In genomic region chr5:49317869-49318268, GRCm38 (mm10) we compare ENCODE assay signal across 27 mouse cellular contexts.
DNase-seq lines count a peak whose midpoint lies in the region; ATAC-seq lines count a peak whose summit lies in the region.
"Had no signal": no experiment of that assay in that cellular context is flagged by ENCODE, and none has a peak within 500 bp of the region (broad histone marks: within the 10 kb centered on the region; RNA-seq: fewer than 3 reads in every experiment).

No protein-coding gene starts in this region.

- H3K4me2 ChIP-seq in embryonic facial prominence, embryonic 11.5 days (ENCODE audit: low read depth, low read length) = no peak overlapping the region
- H3K4me2 ChIP-seq in embryonic facial prominence, embryonic 12.5 days (replicated peaks) = no peak overlapping the region
- H3K4me2 ChIP-seq in intestine, embryonic 15.5 days (replicated peaks) = no peak overlapping the region
- H3K4me2 ChIP-seq: embryonic facial prominence, embryonic 13.5 days; embryonic facial prominence, embryonic 15.5 days; forebrain, embryonic 12.5 days had no signal

- WGBS in embryonic facial prominence, embryonic 11.5 days = 76% methylated on average over 2 of the region's 2 CpGs
- 91% methylated on average over 2 of the region's 2 CpGs for WGBS in embryonic facial prominence, embryonic 10.5 days
- 73% methylated on average over 2 of the region's 2 CpGs for WGBS in embryonic facial prominence, embryonic 12.5 days
- 54% methylated on average over 2 of the region's 2 CpGs for WGBS in intestine, embryonic 15.5 days

- H3K27me3 ChIP-seq in embryonic facial prominence, embryonic 11.5 days (ENCODE audit: control insufficient read depth, insufficient read depth, low read length) = no peaks in the 10 kb centered on the region
- H3K27me3 ChIP-seq in embryonic facial prominence, embryonic 10.5 days (replicated peaks; ENCODE audit: low read depth, poor library complexity, severe bottlenecking) = no peaks in the 10 kb centered on the region
- no peaks in the 10 kb centered on the region for H3K27me3 ChIP-seq in embryonic facial prominence, embryonic 12.5 days
- no peaks in the 10 kb centered on the region for H3K27me3 ChIP-seq in intestine, embryonic 15.5 days (replicated peaks)
- H3K27me3 ChIP-seq: CH12.LX; embryonic facial prominence, embryonic 13.5 days; embryonic facial prominence, embryonic 15.5 days; forebrain, embryonic 12.5 days had no signal

- no peak overlapping the region for H3K4me3 ChIP-seq in embryonic facial prominence, embryonic 11.5 days (ENCODE audit: low read depth, low read length)
- H3K4me3 ChIP-seq in embryonic facial prominence, embryonic 10.5 days = no peak overlapping the region
- H3K4me3 ChIP-seq in embryonic facial prominence, embryonic 12.5 days = no peak overlapping the region
- no peak overlapping the region for H3K4me3 ChIP-seq in intestine, embryonic 15.5 days (replicated peaks)
- H3K4me3 ChIP-seq: embryonic facial prominence, embryonic 13.5 days; embryonic facial prominence, embryonic 15.5 days; erythroblast, embryonic 14.5 days; forebrain, embryonic 10.5 days; forebrain, embryonic 12.5 days had no signal

- peak; percentile 35 for DNase-seq in embryonic facial prominence, embryonic 11.5 days (ENCODE audit: low spot score)
- no peak for DNase-seq in embryonic facial prominence, embryonic 10.5 days (ENCODE audit: low spot score)
- DNase-seq in cerebellum, adult 9-11 months = no peak
- DNase-seq in adipocyte (ENCODE audit: low spot score) = no peak
- DNase-seq: adrenal gland, adult 2 months; adrenal gland, postnatal 10 days; adrenal gland, postnatal 25 days; B cell, adult 2 months; cerebellum, adult 11 months; cerebellum, adult 18-20 months; cerebellum, adult 8-10 months; cerebellum, postnatal 10 days; cerebellum, postnatal 25 days had no signal

- no peak for ATAC-seq in embryonic facial prominence, embryonic 11.5 days (replicated peaks; ENCODE audit: insufficient number of reproducible peaks, low FRiP score, low TSS enrichment, low read depth)
- peak; percentile 41; the same call in 1 of the 2 replicates for ATAC-seq in embryonic facial prominence, embryonic 12.5 days (ENCODE audit: insufficient number of reproducible peaks, insufficient read depth, low FRiP score, low TSS enrichment)
- peak; percentile 55; the same call in 1 of the 2 replicates for ATAC-seq in intestine, embryonic 15.5 days
- ATAC-seq: activated CD4-positive, CD25-positive, alpha-beta regulatory T cell, adult 4 months; CD4-positive, CD25-positive, alpha-beta regulatory T cell, adult 4 months; forebrain, embryonic 14.5 days; forebrain, embryonic 16.5 days; Patski had no signal

- no peaks in the 10 kb centered on the region for H3K9me3 ChIP-seq in embryonic facial prominence, embryonic 11.5 days (replicated peaks; ENCODE audit: control insufficient read depth, low read length)
- no peaks in the 10 kb centered on the region for H3K9me3 ChIP-seq in embryonic facial prominence, embryonic 10.5 days
- no peaks in the 10 kb centered on the region for H3K9me3 ChIP-seq in embryonic facial prominence, embryonic 12.5 days
- no peaks in the 10 kb centered on the region for H3K9me3 ChIP-seq in intestine, embryonic 15.5 days
- H3K9me3 ChIP-seq: embryonic facial prominence, embryonic 13.5 days; embryonic facial prominence, embryonic 15.5 days; forebrain, embryonic 10.5 days; forebrain, embryonic 12.5 days; G1E had no signal

- no peaks in the 10 kb centered on the region for H3K36me3 ChIP-seq in embryonic facial prominence, embryonic 11.5 days (replicated peaks; ENCODE audit: control insufficient read depth, insufficient read depth, low read depth, low read length)
- no peaks in the 10 kb centered on the region for H3K36me3 ChIP-seq in embryonic facial prominence, embryonic 10.5 days (replicated peaks)
- no peaks in the 10 kb centered on the region for H3K36me3 ChIP-seq in embryonic facial prominence, embryonic 12.5 days
- H3K36me3 ChIP-seq in intestine, embryonic 15.5 days = no peaks in the 10 kb centered on the region
- H3K36me3 ChIP-seq: embryonic facial prominence, embryonic 13.5 days; embryonic facial prominence, embryonic 15.5 days; forebrain, embryonic 10.5 days; forebrain, embryonic 12.5 days; G1E had no signal

- no peak overlapping the region for H3K27ac ChIP-seq in embryonic facial prominence, embryonic 11.5 days (replicated peaks; ENCODE audit: low read depth, low read length)
- H3K27ac ChIP-seq in embryonic facial prominence, embryonic 10.5 days (replicated peaks) = no peak overlapping the region
- no peak overlapping the region for H3K27ac ChIP-seq in embryonic facial prominence, embryonic 12.5 days
- no peak overlapping the region for H3K27ac ChIP-seq in intestine, embryonic 15.5 days
- H3K27ac ChIP-seq: embryonic facial prominence, embryonic 13.5 days; embryonic facial prominence, embryonic 15.5 days; forebrain, embryonic 10.5 days; forebrain, embryonic 12.5 days had no signal

- no peak overlapping the region for H3K9ac ChIP-seq in embryonic facial prominence, embryonic 11.5 days (replicated peaks; ENCODE audit: low read length)
- H3K9ac ChIP-seq in embryonic facial prominence, embryonic 12.5 days = no peak overlapping the region
- no peak overlapping the region for H3K9ac ChIP-seq in intestine, embryonic 15.5 days
- H3K9ac ChIP-seq: embryonic facial prominence, embryonic 13.5 days; embryonic facial prominence, embryonic 15.5 days; forebrain, embryonic 12.5 days had no signal

- H3K4me1 ChIP-seq in embryonic facial prominence, embryonic 11.5 days (ENCODE audit: control insufficient read depth, insufficient read depth, low read length) = no peaks in the 10 kb centered on the region
- no peaks in the 10 kb centered on the region for H3K4me1 ChIP-seq in embryonic facial prominence, embryonic 10.5 days
- no peaks in the 10 kb centered on the region for H3K4me1 ChIP-seq in embryonic facial prominence, embryonic 12.5 days
- H3K4me1 ChIP-seq in intestine, embryonic 15.5 days (replicated peaks) = no peaks in the 10 kb centered on the region
- H3K4me1 ChIP-seq: embryonic facial prominence, embryonic 13.5 days; embryonic facial prominence, embryonic 15.5 days; forebrain, embryonic 10.5 days; forebrain, embryonic 12.5 days had no signal
